Mouse (Mus musculus): Measurements from ENCODE around the gene Kitl. TPM values are rescaled to one million over a fixed set of nuclear protein-coding genes. Genes with fewer than 3 reads are reported as not detected.

The Kitl gene
- polyA plus RNA-seq, 1 experiment from 2014 or later = 55.5 TPM

DNA sequence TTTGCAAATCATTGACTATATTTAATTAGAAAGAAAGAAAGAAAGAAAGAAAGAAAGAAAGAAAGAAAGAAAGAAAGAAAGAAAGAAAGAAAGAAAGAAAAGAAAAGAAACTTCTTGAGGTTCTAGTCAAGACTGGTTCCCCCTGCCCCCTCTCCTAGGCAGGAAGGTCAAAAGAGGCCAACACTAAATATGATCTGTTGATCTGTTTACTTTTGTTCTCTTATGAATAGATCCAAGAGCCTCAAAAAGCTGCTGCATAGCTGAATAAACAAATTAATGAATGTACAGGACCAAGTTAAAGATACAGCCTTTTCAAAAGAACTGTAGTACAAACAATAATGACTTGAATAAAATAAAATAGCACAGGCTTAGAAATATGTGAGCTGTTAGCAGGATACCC is 57.7 kb downstream of the Kitl start:
- Histone ChIP-seq H3K9ac (replicated peaks; ENCODE audit: low read depth, low read length) (no peak overlapping the region), H3K9me3 (ENCODE audit: control insufficient read depth, low read depth, low read length) (no peaks in the 10 kb centered on the region), H3K27ac (ENCODE audit: low read length) (no peak overlapping the region), H3K4me3 (ENCODE audit: low read depth, low read length) (no peak overlapping the region), H3K27me3 (ENCODE audit: control insufficient read depth, insufficient read depth, low read length) (no peaks in the 10 kb centered on the region), H3K4me2 (replicated peaks; ENCODE audit: low read depth, low read length) (no peak overlapping the region), H3K4me1 (ENCODE audit: control insufficient read depth, insufficient read depth, low read length) (0 out of 2 replicates have a peak, but pooled peaks cover 3% of the 10 kb centered on the region), H3K36me3 (ENCODE audit: control insufficient read depth, insufficient read depth, low read length) (no peaks in the 10 kb centered on the region)
- ATAC-seq (ENCODE audit: insufficient number of reproducible peaks, insufficient read depth, low FRiP score, low read depth) = no peak

GRCm38 (mm10) chr10:100101115-100101514 is 85.7 kb downstream of the Kitl start:
- H3K27ac ChIP-seq (ENCODE audit: low read length) = no peak overlapping the region
- H3K9ac ChIP-seq (replicated peaks; ENCODE audit: low read depth, low read length) = no peak overlapping the region
- no peaks in the 10 kb centered on the region for H3K4me1 ChIP-seq (ENCODE audit: control insufficient read depth, insufficient read depth, low read length)
- no peaks in the 10 kb centered on the region for H3K27me3 ChIP-seq (ENCODE audit: control insufficient read depth, insufficient read depth, low read length)
- H3K4me2 ChIP-seq (replicated peaks; ENCODE audit: low read depth, low read length) = no peak overlapping the region
- no peak for ATAC-seq (ENCODE audit: insufficient number of reproducible peaks, insufficient read depth, low FRiP score, low read depth)
- H3K4me3 ChIP-seq (ENCODE audit: low read depth, low read length) = no peak overlapping the region
- no peaks in the 10 kb centered on the region for H3K9me3 ChIP-seq (ENCODE audit: control insufficient read depth, low read depth, low read length)
- 16% methylated on average over 3 of the region's 3 CpGs for WGBS
- H3K36me3 ChIP-seq (ENCODE audit: control insufficient read depth, insufficient read depth, low read length) = peaks cover under 1% of the 10 kb centered on the region

DNA sequence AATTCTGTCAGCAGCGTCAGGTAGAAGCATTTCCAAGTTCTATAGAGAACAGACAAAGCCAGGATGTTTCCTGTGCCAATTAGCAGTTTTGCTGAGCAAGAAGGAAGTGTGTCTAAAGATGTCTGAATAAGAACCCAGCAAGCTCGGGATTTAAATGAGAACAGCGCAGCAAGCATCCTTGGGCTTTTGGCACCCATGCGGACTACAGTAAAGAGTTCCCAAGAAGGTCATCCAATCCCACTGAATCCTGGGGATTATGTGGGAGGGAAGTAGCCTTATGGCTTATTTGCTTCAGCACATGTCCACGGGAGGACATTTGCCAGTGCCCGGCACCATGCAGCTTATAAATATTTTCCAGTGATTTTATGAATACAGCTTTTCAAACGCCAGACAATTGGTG is 95.8 kb downstream of the Kitl start:
- Histone ChIP-seq H3K4me3 (ENCODE audit: low read depth, low read length) (no peak overlapping the region), H3K36me3 (ENCODE audit: control insufficient read depth, insufficient read depth, low read length) (no peaks in the 10 kb centered on the region), H3K9ac (replicated peaks; ENCODE audit: low read depth, low read length) (no peak overlapping the region), H3K4me1 (ENCODE audit: control insufficient read depth, insufficient read depth, low read length) (no peaks in the 10 kb centered on the region), H3K9me3 (ENCODE audit: control insufficient read depth, low read depth, low read length) (no peaks in the 10 kb centered on the region), H3K27me3 (ENCODE audit: control insufficient read depth, insufficient read depth, low read length) (no peaks in the 10 kb centered on the region), H3K4me2 (replicated peaks; ENCODE audit: low read depth, low read length) (no peak overlapping the region), H3K27ac (ENCODE audit: low read length) (no peak overlapping the region)
- 54% methylated on average over 7 of the region's 7 CpGs for WGBS
- no peak for ATAC-seq (ENCODE audit: insufficient number of reproducible peaks, insufficient read depth, low FRiP score, low read depth)

DNA sequence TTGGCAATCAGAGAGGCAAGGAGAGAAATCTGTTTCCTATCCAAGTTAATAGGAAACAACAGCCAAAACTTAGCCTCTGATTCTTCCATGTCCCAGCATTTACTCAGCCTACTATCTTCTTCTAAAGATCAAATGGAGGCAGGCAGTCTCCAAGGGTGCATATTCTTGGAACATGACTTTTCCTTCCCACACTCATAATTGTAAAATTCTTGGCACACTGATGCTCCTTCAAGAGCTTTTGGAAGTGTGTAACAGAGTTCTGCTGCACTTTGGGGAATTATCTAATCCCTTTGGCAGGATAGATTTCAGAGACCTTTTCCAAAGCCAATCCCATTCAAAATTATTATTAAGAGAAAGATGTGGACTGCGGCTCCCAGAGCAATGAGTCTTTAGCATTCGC is 100.1 kb downstream of the Kitl start:
- Histone ChIP-seq H3K9ac (replicated peaks; ENCODE audit: low read depth, low read length) (no peak overlapping the region), H3K36me3 (ENCODE audit: control insufficient read depth, insufficient read depth, low read length) (no peaks in the 10 kb centered on the region), H3K27me3 (ENCODE audit: control insufficient read depth, insufficient read depth, low read length) (no peaks in the 10 kb centered on the region), H3K4me2 (replicated peaks; ENCODE audit: low read depth, low read length) (no peak overlapping the region), H3K9me3 (ENCODE audit: control insufficient read depth, low read depth, low read length) (no peaks in the 10 kb centered on the region; the same call in 1 of the 2 replicates), H3K4me1 (ENCODE audit: control insufficient read depth, insufficient read depth, low read length) (no peaks in the 10 kb centered on the region), H3K4me3 (ENCODE audit: low read depth, low read length) (no peak overlapping the region), H3K27ac (ENCODE audit: low read length) (no peak overlapping the region)
- ATAC-seq (ENCODE audit: insufficient number of reproducible peaks, insufficient read depth, low FRiP score, low read depth) = no peak
- WGBS = 87% methylated on average over 2 of the region's 2 CpGs

DNA sequence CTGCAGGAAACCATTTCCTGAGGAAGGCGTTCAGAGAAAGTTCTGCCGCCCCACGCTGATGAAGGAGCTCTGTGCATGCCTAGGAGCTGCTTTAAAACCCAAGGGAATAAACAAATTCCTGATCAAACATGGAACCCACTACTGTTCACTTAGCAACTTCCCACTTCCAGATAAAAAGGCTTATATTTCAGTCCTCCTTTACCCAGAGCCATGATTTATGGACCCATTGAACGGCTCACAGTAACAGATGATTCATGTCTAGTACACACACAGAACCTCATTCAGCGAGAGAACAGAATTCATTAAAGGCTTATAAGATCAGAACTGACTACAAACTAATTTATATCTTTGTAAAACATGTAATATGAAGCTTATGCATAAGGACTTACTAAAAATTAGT is 109.0 kb downstream of the Kitl start:
- Histone ChIP-seq H3K9ac (replicated peaks; ENCODE audit: low read depth, low read length) (no peak overlapping the region), H3K4me2 (replicated peaks; ENCODE audit: low read depth, low read length) (no peak overlapping the region), H3K27me3 (ENCODE audit: control insufficient read depth, insufficient read depth, low read length) (no peaks in the 10 kb centered on the region), H3K4me3 (ENCODE audit: low read depth, low read length) (no peak overlapping the region), H3K9me3 (ENCODE audit: control insufficient read depth, low read depth, low read length) (no peaks in the 10 kb centered on the region; the same call in 1 of the 2 replicates), H3K27ac (ENCODE audit: low read length) (no peak overlapping the region), H3K36me3 (ENCODE audit: control insufficient read depth, insufficient read depth, low read length) (no peaks in the 10 kb centered on the region), H3K4me1 (ENCODE audit: control insufficient read depth, insufficient read depth, low read length) (no peaks in the 10 kb centered on the region)
- 33% methylated on average over 5 of the region's 5 CpGs for WGBS
- ATAC-seq (ENCODE audit: insufficient number of reproducible peaks, insufficient read depth, low FRiP score, low read depth) = no peak

GRCm38 (mm10) chr10:100127837-100128743 is 112.7 kb downstream of the Kitl start:
- no peaks in the 10 kb centered on the region for H3K4me1 ChIP-seq (ENCODE audit: control insufficient read depth, insufficient read depth, low read length)
- 67% methylated on average over 23 of the region's 23 CpGs for WGBS
- H3K27ac ChIP-seq (ENCODE audit: low read length) = no peak overlapping the region
- ATAC-seq (ENCODE audit: insufficient number of reproducible peaks, insufficient read depth, low FRiP score, low read depth) = no peak
- H3K36me3 ChIP-seq (ENCODE audit: control insufficient read depth, insufficient read depth, low read length) = no peaks in the 10 kb centered on the region
- H3K4me2 ChIP-seq (replicated peaks; ENCODE audit: low read depth, low read length) = no peak overlapping the region
- H3K9ac ChIP-seq (replicated peaks; ENCODE audit: low read depth, low read length) = no peak overlapping the region
- no peaks in the 10 kb centered on the region for H3K27me3 ChIP-seq (ENCODE audit: control insufficient read depth, insufficient read depth, low read length)
- no peak overlapping the region for H3K4me3 ChIP-seq (ENCODE audit: low read depth, low read length)
- H3K9me3 ChIP-seq (ENCODE audit: control insufficient read depth, low read depth, low read length) = no peaks in the 10 kb centered on the region

- Histone ChIP-seq H3K9me3 (ENCODE audit: control insufficient read depth, low read depth, low read length) (no peaks in the 10 kb centered on the region), H3K4me3 (ENCODE audit: low read depth, low read length) (no peak overlapping the region), H3K4me1 (ENCODE audit: control insufficient read depth, insufficient read depth, low read length) (no peaks in the 10 kb centered on the region), H3K27me3 (ENCODE audit: control insufficient read depth, insufficient read depth, low read length) (no peaks in the 10 kb centered on the region), H3K4me2 (replicated peaks; ENCODE audit: low read depth, low read length) (no peak overlapping the region), H3K27ac (ENCODE audit: low read length) (no peak overlapping the region), H3K9ac (replicated peaks; ENCODE audit: low read depth, low read length) (no peak overlapping the region), H3K36me3 (ENCODE audit: control insufficient read depth, insufficient read depth, low read length) (no peaks in the 10 kb centered on the region)
- ATAC-seq (ENCODE audit: insufficient number of reproducible peaks, insufficient read depth, low FRiP score, low read depth) = no peak
- WGBS = 74% methylated on average over 4 of the region's 4 CpGs
Observed at GRCm38 (mm10) chr10:100131657-100132056, 116.2 kb downstream of the Kitl start.

DNA sequence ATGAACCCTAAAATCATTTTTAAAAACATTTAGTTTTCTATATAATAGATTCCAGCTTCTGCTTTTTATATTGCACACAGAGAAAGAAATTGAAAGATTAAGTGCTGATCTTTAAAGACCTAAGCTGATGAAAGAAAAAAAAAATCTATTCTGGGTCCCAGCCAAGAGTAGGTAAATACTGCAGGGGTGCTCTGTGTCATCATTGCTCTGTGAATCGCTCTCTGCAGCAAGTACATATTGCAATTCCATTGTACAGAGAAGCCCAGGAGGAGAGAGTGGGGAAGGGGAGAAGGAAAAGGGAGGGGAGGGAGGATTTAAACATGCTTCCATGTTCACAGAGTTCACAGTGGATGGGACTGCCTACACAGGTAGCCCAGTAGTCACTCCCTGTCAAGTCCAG is 116.9 kb downstream of the Kitl start:
- WGBS = 59% methylated on average over 1 of the region's 1 CpGs
- H3K4me3 ChIP-seq (ENCODE audit: low read depth, low read length) = no peak overlapping the region
- no peak overlapping the region for H3K27ac ChIP-seq (ENCODE audit: low read length)
- ATAC-seq (ENCODE audit: insufficient number of reproducible peaks, insufficient read depth, low FRiP score, low read depth) = no peak
- H3K9me3 ChIP-seq (ENCODE audit: control insufficient read depth, low read depth, low read length) = no peaks in the 10 kb centered on the region
- no peaks in the 10 kb centered on the region for H3K4me1 ChIP-seq (ENCODE audit: control insufficient read depth, insufficient read depth, low read length)
- H3K27me3 ChIP-seq (ENCODE audit: control insufficient read depth, insufficient read depth, low read length) = no peaks in the 10 kb centered on the region
- no peak overlapping the region for H3K9ac ChIP-seq (replicated peaks; ENCODE audit: low read depth, low read length)
- no peak overlapping the region for H3K4me2 ChIP-seq (replicated peaks; ENCODE audit: low read depth, low read length)
- no peaks in the 10 kb centered on the region for H3K36me3 ChIP-seq (ENCODE audit: control insufficient read depth, insufficient read depth, low read length)

GRCm38 (mm10) chr10:100138552-100138951 is 123.1 kb downstream of the Kitl start:
- WGBS = 72% methylated on average over 3 of the region's 3 CpGs
- Histone ChIP-seq H3K36me3 (ENCODE audit: control insufficient read depth, insufficient read depth, low read length) (no peaks in the 10 kb centered on the region), H3K27ac (ENCODE audit: low read length) (no peak overlapping the region), H3K9me3 (ENCODE audit: control insufficient read depth, low read depth, low read length) (no peaks in the 10 kb centered on the region), H3K4me2 (replicated peaks; ENCODE audit: low read depth, low read length) (no peak overlapping the region), H3K4me3 (ENCODE audit: low read depth, low read length) (no peak overlapping the region), H3K27me3 (ENCODE audit: control insufficient read depth, insufficient read depth, low read length) (no peaks in the 10 kb centered on the region), H3K4me1 (ENCODE audit: control insufficient read depth, insufficient read depth, low read length) (no peaks in the 10 kb centered on the region), H3K9ac (replicated peaks; ENCODE audit: low read depth, low read length) (no peak overlapping the region)
- ATAC-seq (ENCODE audit: insufficient number of reproducible peaks, insufficient read depth, low FRiP score, low read depth) = no peak

All from stomach, embryonic 14.5 days (tissue).